Mouse (Mus musculus) neutrophil, adult 5-6 weeks (primary cell): ENCODE measurements around the gene Ikzf4. TPM values are rescaled to one million over a fixed set of nuclear protein-coding genes. Genes with fewer than 3 reads are reported as not detected.
A peak's percentile ranks its signal among the peaks of the same experiment; 100 is the strongest.
"Not testable (repeated sequence)": the region's sequence is repeated elsewhere in the genome, so short reads cannot be mapped to it uniquely, and the experiment has no call there.

Source experiments
- ATAC-seq: fragments of 151-379, 151-347 bp; 2 replicates; pipeline ENCODE4 v1.8.0; 2017; ENCODE audit warnings: mild to moderate bottlenecking, moderate TSS enrichment; ENCODE audit not compliant: insufficient number of reproducible peaks, poor library complexity, low FRiP score, severe bottlenecking; ENCODE audit errors: extremely low read depth
- total RNA-seq: library from RNA; stranded (forward); fragments of 200-1000 nt; gene quantifications from 2 replicates; pipeline ENCODE4 v1.2.3, GENCODE M21; 2017

Ikzf4 gene
- total RNA-seq, 1 experiment from 2014 or later = 0.35 TPM

DNA sequence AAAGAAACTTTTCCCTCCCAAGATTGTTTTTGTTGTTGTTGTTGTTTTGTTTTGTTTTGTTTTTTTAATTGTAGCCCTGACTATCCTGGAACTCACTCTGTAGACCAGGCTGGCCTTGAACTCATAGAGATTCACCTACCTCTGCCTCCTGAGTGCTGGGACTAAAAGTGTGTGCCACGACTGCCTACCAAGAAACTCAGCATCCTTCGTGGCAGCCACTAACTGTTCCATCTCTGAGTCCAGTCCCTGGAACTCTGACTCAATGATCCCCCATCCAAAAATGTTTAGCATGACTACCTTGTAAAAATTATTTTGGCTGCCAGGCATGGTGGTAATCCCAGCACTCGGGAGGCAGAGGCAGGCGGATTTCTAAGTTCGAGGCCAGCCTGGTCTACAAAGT lies 26.6 kb downstream of the Ikzf4 start:
- not testable (repeated sequence) for ATAC-seq

DNA sequence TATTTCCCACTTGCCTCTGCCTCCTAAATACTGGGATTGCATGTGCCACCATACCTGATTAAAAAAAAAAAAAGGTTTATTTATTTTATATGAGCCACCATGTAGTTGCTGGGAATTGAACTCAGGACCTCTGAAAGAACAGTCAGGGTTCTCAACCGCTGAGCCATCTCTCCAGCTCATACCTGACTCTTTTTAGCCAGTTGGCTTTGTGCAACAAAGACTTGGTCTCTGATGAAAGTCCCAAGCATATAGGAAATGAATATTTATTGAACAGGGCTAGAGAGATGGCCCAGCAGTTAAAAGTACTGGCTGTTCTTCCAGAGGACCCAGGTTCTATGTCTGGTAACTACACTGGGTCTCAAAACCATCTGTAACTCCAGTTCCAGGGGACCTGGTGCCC lies 27.2 kb downstream of the Ikzf4 start:
- no peak for ATAC-seq

DNA sequence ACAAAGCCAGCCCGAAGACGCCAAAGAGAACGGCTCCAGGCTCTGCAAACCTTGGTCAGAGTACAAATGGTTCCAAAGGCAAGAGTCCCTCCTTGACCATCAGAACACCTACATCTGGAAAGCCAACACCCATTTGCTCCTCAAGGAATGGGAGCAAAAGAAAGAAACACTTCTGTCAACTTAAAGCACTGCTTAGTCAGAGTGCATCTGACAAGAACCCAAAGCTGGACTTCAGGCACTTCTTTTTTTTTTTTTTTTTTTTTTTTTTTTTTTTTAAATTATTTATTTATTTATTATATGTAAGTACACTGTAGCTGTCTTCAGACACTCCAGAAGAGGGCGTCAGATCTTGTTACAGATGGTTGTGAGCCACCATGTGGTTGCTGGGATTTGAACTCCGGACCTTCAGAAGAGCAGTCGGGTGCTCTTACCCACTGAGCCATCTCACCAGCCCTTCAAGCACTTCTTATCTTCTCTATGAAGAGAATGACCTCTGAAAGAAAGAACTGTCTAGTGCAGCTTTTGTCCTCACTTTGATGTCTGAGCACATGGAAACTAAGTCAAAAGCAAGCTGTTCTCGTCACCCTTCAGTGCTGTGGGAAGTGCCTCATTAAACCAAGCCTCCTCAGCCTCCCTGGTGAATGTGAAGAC lies 29.9 kb downstream of the Ikzf4 start:
- not testable (repeated sequence) for ATAC-seq

DNA sequence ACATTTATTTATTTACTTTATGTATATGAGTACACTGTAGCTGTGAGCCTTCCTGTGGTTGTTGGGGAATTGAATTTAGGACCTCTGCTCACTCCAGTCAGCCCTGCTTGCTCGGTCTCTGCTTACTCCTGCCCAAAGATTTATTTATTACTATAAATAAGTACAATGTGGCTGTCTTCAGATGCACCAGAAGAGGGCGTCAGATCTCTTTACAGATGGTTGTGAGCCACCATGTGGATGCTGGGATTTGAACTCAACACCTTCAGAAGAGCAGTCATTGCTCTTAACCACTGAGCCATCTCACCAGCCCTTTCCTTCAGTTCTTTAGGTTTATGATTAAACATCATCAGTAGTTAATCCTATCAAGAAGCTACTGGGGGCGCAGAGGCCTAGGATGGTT lies 30.9 kb downstream of the Ikzf4 start:
- ATAC-seq = no peak

DNA sequence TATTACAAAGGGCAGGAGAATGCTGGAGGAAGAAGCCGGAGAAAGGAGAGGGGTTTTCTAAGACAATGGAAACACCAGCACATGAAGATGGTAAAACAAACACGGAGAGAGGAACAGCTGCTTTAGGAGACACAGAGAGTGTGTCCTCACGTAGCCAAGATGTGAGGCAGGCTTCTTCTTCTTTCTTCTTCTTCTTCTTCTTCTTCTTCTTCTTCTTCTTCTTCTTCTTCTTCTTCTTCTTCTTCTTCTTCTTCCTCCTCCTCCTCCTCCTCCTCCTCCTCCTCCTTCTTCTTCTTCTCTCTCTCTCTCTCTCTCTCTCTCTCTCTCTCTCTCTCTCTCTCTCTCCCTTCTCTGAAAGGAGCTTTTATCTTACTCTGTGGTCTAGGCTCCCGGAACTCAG lies 32.0 kb downstream of the Ikzf4 start:
- not testable (repeated sequence) for ATAC-seq

DNA sequence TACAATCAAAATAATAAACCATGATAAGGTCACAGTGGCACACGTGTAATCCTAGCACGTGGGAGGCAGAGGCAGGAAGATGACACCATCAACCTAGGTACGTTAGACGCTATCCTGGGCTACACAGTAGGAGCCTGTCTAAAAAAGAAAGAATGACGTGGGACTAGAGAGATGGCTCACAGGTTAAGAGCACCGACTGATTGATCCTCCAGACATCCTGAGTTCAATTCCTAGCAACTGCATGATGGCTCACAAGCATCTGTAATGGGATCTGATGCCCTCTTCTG lies 32.7 kb downstream of the Ikzf4 start:
- ATAC-seq = no peak

DNA sequence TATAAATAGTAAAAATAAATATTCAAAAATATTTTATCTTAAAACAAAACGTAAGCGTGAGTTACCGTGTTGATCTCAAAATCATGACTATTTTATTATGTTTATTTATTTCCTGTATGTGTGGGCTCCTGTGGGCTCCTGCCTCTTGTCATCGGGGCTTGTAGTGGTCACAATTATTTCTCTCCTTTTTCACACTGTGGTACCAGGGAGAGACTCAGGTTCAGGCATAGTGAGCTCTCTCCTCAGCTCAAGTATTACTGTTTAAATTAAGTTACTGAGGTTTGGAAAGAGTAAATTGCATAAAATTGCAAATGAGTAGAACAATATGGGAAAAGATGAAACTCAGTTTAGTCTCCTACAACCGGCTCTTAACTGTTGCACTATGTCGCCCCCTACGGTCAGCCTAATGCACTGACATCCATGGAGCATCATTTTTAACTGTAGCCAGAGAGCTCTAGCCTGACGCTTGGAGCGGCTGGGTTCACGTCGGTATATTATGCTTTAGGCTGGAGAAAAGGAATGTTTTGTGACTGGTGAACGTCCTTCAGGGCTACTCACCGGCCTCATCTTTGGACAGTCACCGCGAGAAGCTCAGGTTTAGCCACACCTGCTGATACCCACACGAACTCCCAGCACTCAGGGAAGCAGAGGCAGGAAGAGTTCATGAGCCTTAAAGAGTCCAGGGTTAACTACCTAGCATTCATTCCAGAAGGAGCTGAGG lies 33.2 kb downstream of the Ikzf4 start:
- peak; percentile 93 for ATAC-seq

DNA sequence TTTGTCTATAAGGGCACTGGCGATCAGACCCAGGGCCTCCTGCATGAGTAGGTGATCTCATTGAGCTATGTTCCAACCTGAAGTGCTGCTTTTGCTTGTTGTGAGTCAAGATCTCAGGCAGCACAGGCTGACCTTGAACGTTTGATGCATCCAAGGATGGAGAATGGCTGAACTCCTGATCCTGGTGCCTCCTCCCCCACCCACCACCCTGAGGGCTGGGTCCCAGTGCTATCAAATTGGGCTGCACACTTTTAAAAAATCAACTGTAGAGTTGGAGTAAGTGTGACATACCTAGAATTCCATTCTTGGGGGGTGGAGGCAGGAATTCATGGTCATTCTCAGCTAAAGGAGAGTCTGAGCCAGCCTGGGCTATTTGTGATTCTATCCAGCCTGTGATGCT lies 39.3 kb downstream of the Ikzf4 start:
- no peak for ATAC-seq

DNA sequence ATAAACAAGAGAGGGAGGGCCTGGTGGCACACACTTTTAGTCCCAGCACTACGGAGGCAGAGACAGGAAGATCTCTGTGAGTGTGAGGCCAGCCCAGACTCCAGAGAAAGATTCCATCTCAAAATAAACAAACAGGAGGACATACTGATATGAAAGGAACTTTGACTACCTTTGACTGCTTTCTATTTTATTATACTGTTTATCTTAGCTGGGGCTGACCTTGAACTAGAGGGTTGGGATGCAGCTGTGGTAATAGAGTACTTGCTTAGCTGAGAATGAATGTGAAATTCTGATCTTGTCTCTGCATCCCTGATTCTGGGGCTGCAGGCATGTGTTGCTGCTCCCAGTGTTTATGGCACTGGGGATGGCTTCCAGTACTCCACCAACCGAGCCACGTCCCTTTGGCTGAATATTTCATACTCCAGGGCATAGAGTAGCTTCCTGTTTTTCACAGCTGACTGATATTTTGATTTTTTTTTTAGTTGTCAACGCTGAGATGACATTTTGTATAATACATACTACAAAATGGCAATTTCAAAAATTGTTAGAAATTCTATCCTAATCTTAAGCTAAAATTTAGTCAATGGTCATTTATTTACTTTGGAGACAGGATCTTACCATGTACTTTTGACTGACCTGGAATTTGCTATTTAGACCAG lies 43.2 kb downstream of the Ikzf4 start:
- ATAC-seq = peak; percentile 44; the same call in 1 of the 2 replicates

DNA sequence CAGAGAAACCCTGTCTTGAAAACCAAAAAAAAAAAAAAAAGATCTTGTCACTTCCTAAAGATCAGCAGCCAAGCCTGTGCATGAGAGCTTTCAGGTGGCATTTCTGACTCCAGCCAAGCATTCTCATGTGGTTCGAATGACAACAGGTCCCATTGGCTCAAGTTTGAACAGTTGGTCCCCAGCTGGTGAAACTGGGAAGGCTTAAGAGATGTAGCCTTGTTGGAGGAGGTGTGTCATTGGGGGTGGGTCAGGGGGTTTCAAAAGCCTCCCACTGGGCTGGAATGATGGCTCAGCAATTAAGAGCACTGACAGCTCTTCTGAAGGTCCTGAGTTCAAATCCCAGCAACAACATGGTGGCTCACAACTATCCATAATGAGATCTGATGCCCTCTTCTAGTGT lies 44.3 kb downstream of the Ikzf4 start:
- no peak for ATAC-seq

DNA sequence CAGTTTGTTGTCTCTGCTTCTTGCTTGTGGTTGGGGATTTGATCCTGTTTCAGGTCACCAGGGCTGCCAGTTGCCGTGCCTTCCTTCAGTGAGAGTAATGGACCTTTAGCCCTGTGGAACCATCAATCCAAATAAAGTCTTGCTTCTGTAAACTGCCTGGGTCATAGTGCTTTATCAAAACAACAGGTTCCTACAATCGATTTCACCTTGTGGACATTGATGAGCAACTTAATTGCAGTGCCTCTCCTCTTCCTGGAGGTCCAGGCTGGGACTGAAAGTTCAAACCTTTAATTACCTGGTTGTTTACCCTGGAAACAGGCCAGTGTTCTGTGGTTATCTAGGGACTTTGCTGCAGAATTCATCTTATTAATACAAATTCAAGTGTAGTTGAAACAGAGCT lies 47.3 kb downstream of the Ikzf4 start:
- ATAC-seq = no peak

DNA sequence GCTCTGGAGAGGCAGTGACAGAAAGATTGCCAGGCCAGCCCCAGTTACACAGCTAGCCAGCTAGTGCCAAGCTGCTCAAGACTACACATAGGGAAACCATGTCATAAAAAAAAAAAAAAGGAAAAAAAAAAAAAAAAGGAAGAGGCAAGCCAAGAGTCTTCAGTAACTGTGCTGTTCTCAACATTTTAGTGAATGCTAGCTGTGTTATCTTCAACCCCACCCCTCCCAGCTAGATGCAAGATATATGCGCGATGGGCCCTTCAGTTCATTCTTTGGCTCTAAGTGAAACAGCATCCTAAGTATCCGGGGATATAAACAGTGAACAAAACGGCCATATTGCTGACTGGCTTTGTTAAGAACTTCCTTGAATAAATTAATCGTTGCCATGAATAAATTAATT lies 53.0 kb downstream of the Ikzf4 start:
- no peak for ATAC-seq

DNA sequence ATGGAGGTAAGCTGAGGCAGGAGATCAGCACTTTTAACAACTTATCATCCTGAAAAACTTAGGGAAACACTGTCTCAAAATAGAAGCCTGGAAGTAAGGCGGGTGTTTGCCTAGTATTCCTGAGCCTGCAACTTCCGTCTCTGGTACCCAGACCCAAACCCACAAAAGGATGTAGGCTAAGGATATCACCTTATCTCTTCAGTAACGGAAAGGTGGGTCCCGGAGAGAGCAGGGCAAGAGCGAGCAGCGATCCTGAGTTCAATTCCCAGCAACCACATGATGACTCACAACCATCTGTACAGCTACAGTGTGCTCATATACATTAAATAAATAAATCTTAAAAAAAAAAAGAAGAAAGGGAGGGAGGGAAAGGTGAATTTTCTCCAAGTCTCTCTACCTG lies 54.4 kb downstream of the Ikzf4 start:
- ATAC-seq = no peak

DNA sequence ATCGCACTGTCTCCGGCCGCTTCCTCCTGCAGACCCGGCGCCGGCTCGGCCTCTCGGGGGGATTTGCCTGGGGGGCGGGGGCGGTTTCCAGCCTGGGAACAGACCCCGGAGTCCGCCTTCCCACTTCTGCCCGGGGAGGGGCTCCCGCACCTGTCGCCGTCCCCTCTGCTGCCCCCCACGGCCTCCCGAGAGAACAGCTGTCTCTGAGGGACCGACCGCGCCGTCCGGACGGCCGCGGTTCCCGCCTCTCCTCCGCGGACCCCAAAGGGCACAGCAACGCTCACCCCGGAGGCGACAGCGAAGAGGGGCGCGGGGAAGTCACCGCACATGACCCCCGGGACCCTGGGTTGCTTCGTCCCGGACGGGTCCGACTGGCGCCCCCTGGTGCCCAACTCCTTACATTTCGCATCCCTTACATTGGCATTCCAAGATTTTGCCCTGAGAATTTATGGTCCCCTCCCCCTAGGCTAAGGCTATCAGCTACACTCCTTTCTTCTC lies 55.5 kb downstream of the Ikzf4 start:
- peak; percentile 21; the same call in 1 of the 2 replicates for ATAC-seq

DNA sequence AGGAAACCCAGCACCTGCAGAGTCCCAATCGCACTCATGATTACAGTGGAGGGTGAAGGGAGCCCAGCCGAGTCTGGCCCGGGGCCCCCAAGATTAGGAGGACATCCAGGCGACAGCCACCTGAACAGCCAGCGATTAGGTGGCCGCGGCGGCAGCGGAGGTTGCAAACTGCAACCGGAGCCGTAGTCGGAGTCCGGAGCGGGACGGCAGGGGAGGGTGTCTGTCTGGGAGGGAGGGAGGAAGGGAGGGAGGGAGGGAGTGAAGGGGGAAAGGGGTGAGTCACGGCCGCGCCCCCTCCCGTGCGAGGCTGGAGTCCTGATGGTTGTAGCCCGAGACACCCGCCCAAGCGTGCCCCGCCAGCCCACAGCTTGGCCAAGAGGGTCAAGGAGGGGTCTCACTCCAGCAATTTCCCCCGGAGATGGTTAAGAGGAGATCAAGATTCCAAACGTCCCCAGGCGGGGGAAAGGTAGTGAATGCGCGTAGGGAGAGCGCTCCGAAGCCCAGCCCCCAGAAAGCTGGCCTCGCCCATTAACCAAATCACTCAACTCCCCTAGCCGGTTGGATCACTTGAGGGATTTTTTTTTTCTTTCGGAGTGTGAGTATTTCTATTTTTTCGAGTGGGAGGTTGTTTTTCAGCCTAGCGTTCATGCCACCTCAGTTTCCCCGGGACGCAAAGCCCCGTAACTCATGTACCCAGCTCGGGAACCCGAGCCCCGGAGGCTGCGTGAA lies 56.2 kb downstream of the Ikzf4 start, which contains the start of gene Erbb3:
Gene Erbb3, minus strand, starts transcription at position 189 of the 729 bp plus-strand sequence.
- peak; percentile 20; the same call in 1 of the 2 replicates for ATAC-seq

DNA sequence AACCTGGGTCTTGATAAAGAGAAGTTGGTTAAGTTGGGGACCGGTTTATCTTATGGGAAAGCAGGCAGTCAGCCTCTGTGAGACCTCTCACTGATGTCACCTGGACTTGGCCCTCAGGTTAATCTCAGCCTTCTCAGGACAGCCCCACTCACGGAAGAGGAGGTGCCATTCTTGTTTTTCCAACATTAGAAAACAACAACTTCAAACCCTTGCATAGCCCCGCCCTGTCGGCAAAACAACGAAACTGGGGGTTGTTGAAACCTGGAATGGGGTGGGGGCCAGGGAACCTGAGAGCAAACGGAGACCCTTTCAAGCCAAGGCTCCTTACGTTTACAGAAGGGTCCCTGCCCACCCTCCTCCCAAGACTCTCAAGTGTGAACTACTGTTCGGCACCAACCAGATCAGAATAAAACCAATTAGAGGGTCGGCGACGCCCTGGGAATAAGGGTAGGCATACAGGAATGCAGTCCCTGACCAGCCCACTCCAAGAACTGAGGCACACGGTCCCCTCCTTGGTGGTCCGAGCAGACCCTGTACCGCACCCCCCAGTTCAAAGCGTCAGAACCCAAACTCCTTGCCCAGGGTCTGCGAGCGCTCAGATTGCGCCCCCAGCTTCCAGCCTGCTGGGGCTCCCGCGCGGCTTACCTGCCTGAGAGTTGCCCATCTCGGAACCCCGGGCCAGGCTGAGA lies 56.9 kb downstream of the Ikzf4 start:
- no peak for ATAC-seq

DNA sequence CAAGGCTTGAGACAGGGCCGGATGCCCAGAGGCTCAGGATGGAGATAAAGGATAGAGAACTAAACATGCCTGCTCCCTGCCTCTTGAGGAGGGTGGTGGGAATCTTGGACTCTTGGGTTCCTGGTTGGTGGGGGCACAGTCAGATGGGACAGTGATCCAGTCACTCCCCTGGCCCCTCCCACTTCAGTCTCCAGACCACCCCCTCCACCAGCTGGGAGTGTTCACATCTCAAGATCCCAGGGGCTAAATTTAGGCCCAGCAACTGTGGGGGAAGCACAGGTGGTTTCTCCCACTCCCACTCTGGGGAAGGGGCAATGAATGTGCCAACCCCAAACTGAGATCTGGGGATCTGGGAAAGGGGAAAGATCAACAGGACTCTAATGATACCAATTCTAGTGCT lies 57.7 kb downstream of the Ikzf4 start:
- no peak for ATAC-seq

DNA sequence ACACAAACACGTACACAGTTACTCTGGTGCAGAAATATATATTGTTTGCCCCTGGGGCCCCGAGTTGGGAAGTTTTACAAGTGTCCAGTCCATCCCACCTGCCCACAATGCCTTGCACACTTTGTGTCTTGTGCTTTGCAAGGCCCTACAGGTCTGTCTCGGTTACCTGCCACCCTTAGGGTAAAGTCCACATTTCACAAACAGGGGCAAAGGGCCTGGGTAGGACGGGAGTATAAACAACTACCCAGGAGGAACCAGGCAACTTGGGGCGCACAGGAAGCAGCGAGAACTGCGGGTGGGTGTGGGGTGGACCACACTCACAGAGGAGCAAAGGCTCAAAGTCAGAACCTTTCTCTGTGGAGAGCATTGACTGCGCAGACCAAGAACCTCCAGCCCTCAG lies 58.1 kb downstream of the Ikzf4 start:
- no peak for ATAC-seq

DNA sequence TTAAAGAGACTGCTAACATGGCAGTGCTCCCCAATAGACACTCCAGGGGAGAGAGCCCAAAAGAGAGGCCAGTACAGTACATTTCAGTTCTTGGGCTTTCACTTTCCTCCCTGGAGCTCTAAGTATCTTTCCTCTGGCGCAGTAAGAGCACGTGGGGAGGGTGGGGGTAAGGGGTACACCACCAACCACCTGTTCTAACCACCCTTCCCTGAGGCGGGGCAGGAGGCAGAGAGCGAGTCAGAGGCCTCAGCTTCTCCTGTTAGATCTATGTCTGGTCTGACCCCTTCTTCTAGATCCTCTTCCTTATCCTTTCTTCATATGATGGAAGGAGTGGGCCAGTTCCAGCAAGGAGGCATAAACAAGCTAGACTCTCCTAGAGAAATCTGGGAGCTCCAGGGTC lies 58.7 kb downstream of the Ikzf4 start:
- no peak for ATAC-seq
